Mouse (Mus musculus): ENCODE results near the gene Prickle4.

GRCm38 (mm10) chr17:47663009-47663713 lies 31.4 kb downstream of the Prickle4 start:
- TF ChIP-seq POLR2A (IDR thresholded peaks at IDR 0.05; ENCODE audit: low read depth, low read length): no peak
- no peak for TF ChIP-seq CTCF (IDR thresholded peaks at IDR 0.05; ENCODE audit: extremely low read depth, insufficient read length, insufficient replicate concordance, low read depth, low read length)
